Mouse (Mus musculus): Measurements from ENCODE around the gene Taar6. TPM values are rescaled to one million over a fixed set of nuclear protein-coding genes. Genes with fewer than 3 reads are reported as not detected.

The Taar6 gene
- polyA plus RNA-seq, 1 experiment, result not detected

DNA sequence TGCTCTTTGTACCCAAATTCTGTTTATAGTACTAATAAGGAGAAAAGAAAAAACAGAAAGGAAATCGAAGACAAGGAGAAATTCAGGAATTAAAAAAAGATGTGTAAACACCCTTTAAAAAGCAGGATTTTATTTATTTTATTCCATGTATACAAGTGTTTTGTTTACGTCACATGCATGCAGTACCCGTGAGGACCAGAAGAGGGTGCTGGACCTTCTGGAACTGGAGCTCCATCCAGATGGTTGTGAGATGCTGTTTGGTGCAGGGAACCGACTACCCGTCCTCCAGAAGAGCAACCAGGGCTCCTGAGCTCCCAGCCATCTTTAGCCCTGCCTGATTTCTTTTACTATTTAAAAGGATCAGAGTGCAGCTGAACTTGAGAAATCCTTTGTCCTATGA, 43.0 kb downstream of the Taar6 start:
- 75% methylated on average over 5 of the region's 5 CpGs for WGBS
- DNase-seq (ENCODE audit: low read depth, low spot score), result no peak

DNA sequence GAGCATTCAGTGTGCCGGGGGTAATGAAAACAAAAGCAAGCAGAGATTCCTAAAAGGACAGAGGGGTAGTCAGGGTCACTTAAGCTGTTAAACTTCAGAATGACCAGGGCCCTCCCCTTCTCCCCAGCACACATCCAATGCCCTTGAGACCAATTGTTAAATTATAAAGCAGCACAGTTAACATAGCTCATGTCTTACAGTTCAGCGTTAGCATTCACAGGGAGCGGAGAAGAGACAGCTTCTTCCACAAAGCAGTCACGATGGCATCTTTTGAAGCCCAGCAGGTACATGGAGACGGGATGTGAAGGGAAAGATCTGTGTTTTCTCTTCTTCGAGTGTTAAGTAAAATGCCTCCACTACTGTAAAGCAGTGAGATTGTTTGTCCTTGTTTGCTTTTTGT, 47.1 kb downstream of the Taar6 start, which contains the start of gene Taar2:
TSS of gene Taar2 (plus strand) at position 261 of the 400 bp plus-strand sequence.
- 32% methylated on average over 6 of the region's 6 CpGs for WGBS
- no peak for DNase-seq (ENCODE audit: low read depth, low spot score)

DNA sequence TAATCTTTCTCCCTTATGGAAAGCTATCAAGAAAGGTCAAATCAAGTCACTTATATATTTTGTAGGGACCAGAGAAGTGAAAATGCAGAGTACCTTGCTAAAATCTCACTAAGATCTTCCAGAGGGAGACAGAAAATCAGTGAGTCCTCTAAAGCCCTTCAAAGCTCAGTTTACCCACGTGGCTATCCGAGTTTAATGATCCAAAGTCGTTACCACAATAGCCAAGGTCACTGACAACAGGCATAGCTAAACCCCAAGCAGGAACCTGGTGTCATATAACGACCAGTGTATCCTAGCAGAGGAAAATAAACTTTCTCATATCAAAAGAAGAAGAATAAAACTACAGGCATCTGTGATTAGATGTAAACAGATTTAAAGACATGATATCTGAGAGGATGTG, 47.8 kb downstream of the Taar6 start:
- WGBS, result 19% methylated on average over 4 of the region's 4 CpGs

More for the DNA sequence above, 47.8 kb downstream of the Taar6 start:
- DNase-seq (ENCODE audit: low read depth, low spot score), result no peak

Other genes with a start within 250 kb of the Taar6 start
- gene Rps12, start 198.4 kb downstream of the Taar6 start, polyA plus RNA-seq (2012; rRNA removed), result 1,645 and 1,976 TPM in 2 replicates
- 21.6 and 37.4 TPM in 2 replicates for gene Slc18b1, start 188.7 kb downstream of the Taar6 start, polyA plus RNA-seq (2012; rRNA removed)
- 0.29 and 0.71 TPM in 2 replicates for gene Vnn3, start 134.2 kb downstream of the Taar6 start, polyA plus RNA-seq (2012; rRNA removed)
- gene Vnn1, start 91.0 kb downstream of the Taar6 start, polyA plus RNA-seq (2012; rRNA removed), result 58.1 and 174 TPM in 2 replicates
- gene Taar1, start 65.3 kb downstream of the Taar6 start, polyA plus RNA-seq (2012; rRNA removed), result not detected in 2 replicates
- not detected in 2 replicates for gene Taar2, start 47.1 kb downstream of the Taar6 start, polyA plus RNA-seq (2012; rRNA removed)
- not detected in 2 replicates for gene Taar3, start 36.1 kb downstream of the Taar6 start, polyA plus RNA-seq (2012; rRNA removed)
- not detected in 2 replicates for gene Taar4, start 25.2 kb downstream of the Taar6 start, polyA plus RNA-seq (2012; rRNA removed)
- gene Taar5, start 14.9 kb downstream of the Taar6 start, polyA plus RNA-seq (2012; rRNA removed), result not detected in 2 replicates
- not detected in 2 replicates for gene Taar7a, start 7.8 kb upstream of the Taar6 start, polyA plus RNA-seq (2012; rRNA removed)
- not detected in 2 replicates for gene Taar7b, start 14.3 kb upstream of the Taar6 start, polyA plus RNA-seq (2012; rRNA removed)
- gene Taar7d, start 41.6 kb upstream of the Taar6 start, polyA plus RNA-seq (2012; rRNA removed), result not detected in 2 replicates
- not detected in 2 replicates for gene Taar7e, start 52.0 kb upstream of the Taar6 start, polyA plus RNA-seq (2012; rRNA removed)
- gene Taar7f, start 63.9 kb upstream of the Taar6 start, polyA plus RNA-seq (2012; rRNA removed), result not detected in 2 replicates
- gene Taar8a, start 90.9 kb upstream of the Taar6 start, polyA plus RNA-seq (2012; rRNA removed), result not detected in 2 replicates
- not detected in 2 replicates for gene Taar8b, start 106.6 kb upstream of the Taar6 start, polyA plus RNA-seq (2012; rRNA removed)
- not detected in 2 replicates for gene Taar8c, start 116.3 kb upstream of the Taar6 start, polyA plus RNA-seq (2012; rRNA removed)
- gene Taar9, start 123.9 kb upstream of the Taar6 start, polyA plus RNA-seq (2012; rRNA removed), result not detected in 2 replicates
- gene Stx7, start 163.7 kb upstream of the Taar6 start, polyA plus RNA-seq (2012; rRNA removed), result 71.2 and 112 TPM in 2 replicates
- gene Moxd1, start 237.9 kb upstream of the Taar6 start, polyA plus RNA-seq (2012; rRNA removed), result 2.0 and 2.4 TPM in 2 replicates

Data from large intestine, adult 2 months (tissue).